Mouse (Mus musculus): ENCODE results near the gene Vamp2. TPM values are rescaled to one million over a fixed set of nuclear protein-coding genes. Genes with fewer than 3 reads are reported as not detected.

Gene Vamp2
- 42.0 and 54.9 TPM in 2 replicates for polyA plus RNA-seq (2012; ENCODE audit: insufficient read depth, insufficient read length, missing spikeins)

DNA sequence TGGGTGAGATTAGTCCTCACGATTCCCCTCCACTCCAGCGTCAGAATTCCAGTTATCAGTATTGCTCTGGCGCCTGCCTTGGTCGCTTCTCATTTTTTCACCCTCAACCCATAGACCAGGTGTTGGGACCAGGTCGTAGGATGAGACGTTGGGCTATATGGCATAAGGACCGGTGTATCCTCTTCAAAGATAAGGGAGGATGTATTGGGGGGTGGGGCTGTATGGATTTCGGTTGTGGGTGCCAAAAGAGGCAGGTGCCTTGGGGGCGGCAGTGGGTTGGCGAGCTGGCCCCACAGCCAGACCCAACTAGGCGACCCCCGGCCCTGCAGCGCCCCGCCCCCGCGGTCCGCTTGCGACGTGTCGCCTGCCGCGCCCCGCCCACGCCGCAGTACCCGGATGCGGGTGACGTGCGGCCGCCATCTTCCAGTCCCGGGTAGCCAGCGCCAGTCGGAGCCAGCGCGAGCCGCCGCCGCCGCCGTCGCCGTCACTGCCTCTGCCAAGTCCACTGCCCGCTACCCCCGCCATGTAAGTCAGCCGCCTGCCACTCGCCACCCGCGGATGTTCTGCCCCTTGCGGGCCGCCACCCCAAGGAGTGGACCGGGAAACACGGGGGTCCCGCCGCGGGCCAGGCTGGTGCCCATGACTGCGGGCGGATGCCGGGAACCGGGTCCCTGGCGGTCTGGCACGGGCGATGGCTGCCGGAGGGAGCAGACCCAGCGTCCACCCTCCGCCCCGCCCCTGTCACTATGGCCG lies at the start of gene Vamp2:
Gene Vamp2, plus strand, starts transcription at position 388 of the 753 bp plus-strand sequence.
- peaks cover 11% of the 10 kb centered on the region; the same call in 1 of the 2 replicates for H3K4me1 ChIP-seq (ENCODE audit: control insufficient read depth, insufficient read depth, insufficient read length, low read length)
- H3K4me3 ChIP-seq (ENCODE audit: insufficient read depth, low read depth, low read length) = peak within 1 kb of the TSS; percentile 99
- H3K27ac ChIP-seq (replicated peaks; ENCODE audit: low read depth, low read length) = peak within 1 kb of the TSS; percentile 99

DNA sequence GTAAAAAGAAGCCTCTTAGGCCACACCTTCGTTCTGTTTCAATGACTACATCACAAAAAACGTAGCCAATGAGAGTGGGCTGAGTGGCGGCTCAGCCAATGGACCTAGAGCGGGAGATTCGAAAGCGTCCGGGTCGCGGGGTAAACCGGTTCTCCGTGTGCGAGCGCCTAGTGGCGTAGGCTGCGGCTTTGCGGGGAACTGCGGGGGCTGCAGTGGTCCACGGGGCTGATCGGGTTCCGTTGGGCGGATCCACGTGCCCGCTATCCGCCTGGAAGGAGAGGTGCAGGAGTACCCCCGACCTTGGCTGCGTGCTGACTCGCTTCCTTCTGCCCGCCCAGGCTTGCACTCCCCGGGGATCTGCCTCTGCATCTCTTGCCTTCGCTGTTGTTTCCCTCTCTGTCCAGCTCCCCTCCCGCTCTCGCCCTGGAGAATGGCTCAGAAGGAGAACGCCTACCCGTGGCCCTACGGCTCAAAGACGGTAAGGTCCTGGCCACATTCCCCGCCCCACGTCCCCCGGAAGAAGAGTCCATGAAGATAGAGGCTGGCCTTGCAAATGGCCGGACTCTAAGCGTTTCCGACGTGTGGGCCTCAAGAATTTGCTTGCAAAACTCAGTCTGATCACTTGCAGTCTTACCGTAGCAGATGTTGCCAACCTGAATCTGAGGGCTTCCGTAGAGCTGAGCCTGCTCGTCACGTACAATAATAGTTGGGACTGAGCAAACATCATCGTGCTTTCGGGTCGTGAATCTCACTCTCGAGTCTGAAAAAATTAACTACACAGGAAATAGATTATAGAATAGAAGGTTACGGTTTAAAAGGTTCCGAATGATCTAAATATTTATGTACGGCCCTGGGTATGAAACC lies 42.5 kb upstream of the Vamp2 start, which contains the start of gene Aurkb:
Gene Aurkb, plus strand, starts transcription at position 117 of the 864 bp plus-strand sequence.
- Histone ChIP-seq H3K27ac (replicated peaks; ENCODE audit: low read depth, low read length) (no peak within 1 kb of the TSS), H3K4me3 (ENCODE audit: insufficient read depth, low read depth, low read length) (peak within 1 kb of the TSS; percentile 61), H3K4me1 (ENCODE audit: control insufficient read depth, insufficient read depth, insufficient read length, low read length) (no peaks in the 10 kb centered on the region; the same call in 1 of the 2 replicates)

DNA sequence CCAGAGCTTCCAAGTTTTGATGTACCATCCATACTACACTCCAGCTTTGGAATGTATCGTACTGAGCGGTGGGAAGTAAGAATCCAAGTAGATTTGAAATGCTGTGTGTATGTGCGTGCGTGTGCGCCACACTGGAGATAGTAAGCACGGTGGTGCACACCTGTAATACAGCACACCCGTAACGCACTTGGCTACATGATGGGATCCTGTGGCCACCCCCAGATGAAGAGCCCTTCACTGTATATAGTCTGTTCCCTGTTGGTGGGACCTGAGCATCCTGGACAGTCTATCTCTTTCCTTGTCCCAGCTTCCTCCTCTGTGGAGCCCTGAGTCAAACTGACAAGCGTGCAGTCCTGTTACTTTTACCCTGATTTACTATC lies 41.9 kb upstream of the Vamp2 start:
- no peak overlapping the region for H3K27ac ChIP-seq (replicated peaks; ENCODE audit: low read depth, low read length)
- H3K4me1 ChIP-seq (ENCODE audit: control insufficient read depth, insufficient read depth, insufficient read length, low read length) = no peaks in the 10 kb centered on the region; the same call in 1 of the 2 replicates
- H3K4me3 ChIP-seq (ENCODE audit: insufficient read depth, low read depth, low read length) = peak overlapping the region; percentile 61; the same call in 1 of the 2 replicates

GRCm38 (mm10) chr11:69047592-69047991 lies 40.7 kb upstream of the Vamp2 start:
- H3K27ac ChIP-seq (replicated peaks; ENCODE audit: low read depth, low read length) = no peak overlapping the region
- no peak overlapping the region for H3K4me3 ChIP-seq (ENCODE audit: insufficient read depth, low read depth, low read length)
- H3K4me1 ChIP-seq (ENCODE audit: control insufficient read depth, insufficient read depth, insufficient read length, low read length) = peaks cover 6% of the 10 kb centered on the region; the same call in 1 of the 2 replicates

DNA sequence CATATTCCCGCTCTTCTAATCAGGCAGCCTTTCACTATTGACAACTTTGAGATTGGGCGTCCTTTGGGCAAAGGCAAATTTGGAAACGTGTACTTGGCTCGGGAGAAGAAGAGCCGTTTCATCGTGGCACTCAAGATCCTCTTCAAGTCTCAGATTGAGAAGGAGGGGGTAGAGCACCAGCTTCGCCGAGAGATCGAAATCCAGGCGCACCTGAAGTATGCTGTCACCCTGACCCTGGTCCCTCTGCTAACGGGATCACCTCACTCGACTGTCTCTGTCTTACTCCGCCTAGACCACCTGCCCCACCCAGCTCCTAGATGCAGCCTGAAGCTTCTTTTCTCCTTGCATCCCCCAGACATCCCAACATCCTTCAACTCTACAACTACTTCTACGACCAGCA lies 40.1 kb upstream of the Vamp2 start:
- Histone ChIP-seq H3K27ac (replicated peaks; ENCODE audit: low read depth, low read length) (no peak overlapping the region), H3K4me1 (ENCODE audit: control insufficient read depth, insufficient read depth, insufficient read length, low read length) (peaks cover 7% of the 10 kb centered on the region; the same call in 1 of the 2 replicates), H3K4me3 (ENCODE audit: insufficient read depth, low read depth, low read length) (no peak overlapping the region)

- Histone ChIP-seq H3K27ac (replicated peaks; ENCODE audit: low read depth, low read length) (no peak overlapping the region), H3K4me3 (ENCODE audit: insufficient read depth, low read depth, low read length) (no peak overlapping the region), H3K4me1 (ENCODE audit: control insufficient read depth, insufficient read depth, insufficient read length, low read length) (peaks cover 7% of the 10 kb centered on the region; the same call in 1 of the 2 replicates)
Measured at GRCm38 (mm10) chr11:69050748-69051147, 37.5 kb upstream of the Vamp2 start.

GRCm38 (mm10) chr11:69051771-69052170 lies 36.5 kb upstream of the Vamp2 start:
- 0 out of 2 replicates have a peak, but pooled peaks cover 7% of the 10 kb centered on the region for H3K4me1 ChIP-seq (ENCODE audit: control insufficient read depth, insufficient read depth, insufficient read length, low read length)
- no peak overlapping the region for H3K27ac ChIP-seq (replicated peaks; ENCODE audit: low read depth, low read length)
- H3K4me3 ChIP-seq (ENCODE audit: insufficient read depth, low read depth, low read length) = no peak overlapping the region

- Histone ChIP-seq H3K4me3 (ENCODE audit: insufficient read depth, low read depth, low read length) (no peak overlapping the region), H3K27ac (replicated peaks; ENCODE audit: low read depth, low read length) (no peak overlapping the region), H3K4me1 (ENCODE audit: control insufficient read depth, insufficient read depth, insufficient read length, low read length) (0 out of 2 replicates have a peak, but pooled peaks cover 7% of the 10 kb centered on the region)
Measured at GRCm38 (mm10) chr11:69052824-69053421, 35.4 kb upstream of the Vamp2 start.

DNA sequence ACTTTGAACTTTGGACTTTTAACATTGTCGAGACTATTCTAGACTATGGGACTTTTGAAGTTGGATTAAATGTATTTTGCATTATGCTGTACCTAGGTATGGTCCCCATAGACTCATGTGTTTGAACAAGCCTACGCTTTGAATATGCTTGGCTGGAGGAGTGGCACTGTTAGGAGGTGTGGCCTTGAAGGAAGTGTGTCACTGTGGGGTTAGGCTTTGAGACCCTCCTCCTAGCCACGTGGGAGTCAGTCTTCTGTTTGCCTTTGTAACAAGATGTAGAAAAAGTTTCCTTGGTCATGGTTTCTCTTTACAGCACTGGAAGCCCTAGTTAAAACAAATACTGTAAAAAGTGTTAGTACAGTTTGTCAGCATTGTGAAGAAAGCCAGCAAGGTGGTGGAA lies 34.4 kb upstream of the Vamp2 start:
- Histone ChIP-seq H3K4me1 (ENCODE audit: control insufficient read depth, insufficient read depth, insufficient read length, low read length) (0 out of 2 replicates have a peak, but pooled peaks cover 7% of the 10 kb centered on the region), H3K4me3 (ENCODE audit: insufficient read depth, low read depth, low read length) (no peak overlapping the region), H3K27ac (replicated peaks; ENCODE audit: low read depth, low read length) (no peak overlapping the region)

DNA sequence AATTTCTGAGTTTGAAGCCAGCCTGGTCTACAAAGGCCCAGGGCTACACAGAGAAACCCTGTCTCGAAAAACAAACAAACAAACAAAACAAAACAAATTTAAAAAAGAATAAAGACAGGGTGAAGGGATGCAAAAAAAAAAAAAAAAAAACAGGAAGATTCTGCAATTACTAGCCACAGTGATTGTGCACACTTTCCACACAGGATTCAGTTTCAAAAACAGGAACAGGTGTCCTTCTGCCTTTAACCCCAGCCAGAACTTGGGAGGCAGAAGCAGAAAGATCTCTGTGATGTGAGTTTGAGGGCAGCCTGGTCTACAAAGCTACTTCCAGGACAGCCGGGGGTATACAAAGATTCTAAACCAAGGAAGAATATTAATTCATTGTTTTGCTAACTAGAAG lies 30.0 kb upstream of the Vamp2 start:
- Histone ChIP-seq H3K4me3 (ENCODE audit: insufficient read depth, low read depth, low read length) (peak overlapping the region; percentile 96), H3K4me1 (ENCODE audit: control insufficient read depth, insufficient read depth, insufficient read length, low read length) (peaks cover 9% of the 10 kb centered on the region), H3K27ac (replicated peaks; ENCODE audit: low read depth, low read length) (peak overlapping the region; percentile 87; the same call in 1 of the 2 replicates)

DNA sequence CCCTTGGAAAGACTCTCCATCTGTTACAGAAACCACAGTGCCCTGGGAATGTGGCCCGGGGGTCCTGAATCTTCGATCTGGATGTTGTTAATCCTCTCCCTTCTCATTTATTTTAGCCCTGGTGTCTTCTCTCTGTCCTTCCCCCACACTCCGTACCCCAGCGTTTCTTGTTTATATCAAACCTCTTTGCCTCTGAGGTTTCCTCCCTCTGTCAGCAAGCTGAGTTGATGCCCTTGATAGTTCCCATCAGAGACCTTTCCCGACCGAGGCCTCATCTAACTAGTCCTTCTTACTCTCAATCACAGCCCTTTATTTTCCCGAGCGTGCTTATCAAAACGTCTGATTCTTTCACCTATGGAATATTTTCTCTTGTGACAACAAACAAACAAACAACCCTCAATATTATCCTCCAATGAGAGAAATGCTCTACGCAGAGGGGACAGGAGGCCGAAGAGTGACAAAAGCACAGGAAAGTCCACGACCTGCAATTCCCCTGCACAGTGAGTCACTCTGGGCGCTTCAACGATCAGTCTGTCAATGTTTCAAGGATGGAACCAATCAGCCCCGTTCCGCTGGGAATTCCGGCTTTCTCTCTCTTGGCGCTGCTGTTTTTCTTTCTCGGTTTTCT lies 29.4 kb upstream of the Vamp2 start:
- H3K4me3 ChIP-seq (ENCODE audit: insufficient read depth, low read depth, low read length) = peak overlapping the region; percentile 96
- H3K4me1 ChIP-seq (ENCODE audit: control insufficient read depth, insufficient read depth, insufficient read length, low read length) = peaks cover 9% of the 10 kb centered on the region
- H3K27ac ChIP-seq (replicated peaks; ENCODE audit: low read depth, low read length) = peak overlapping the region; percentile 87

DNA sequence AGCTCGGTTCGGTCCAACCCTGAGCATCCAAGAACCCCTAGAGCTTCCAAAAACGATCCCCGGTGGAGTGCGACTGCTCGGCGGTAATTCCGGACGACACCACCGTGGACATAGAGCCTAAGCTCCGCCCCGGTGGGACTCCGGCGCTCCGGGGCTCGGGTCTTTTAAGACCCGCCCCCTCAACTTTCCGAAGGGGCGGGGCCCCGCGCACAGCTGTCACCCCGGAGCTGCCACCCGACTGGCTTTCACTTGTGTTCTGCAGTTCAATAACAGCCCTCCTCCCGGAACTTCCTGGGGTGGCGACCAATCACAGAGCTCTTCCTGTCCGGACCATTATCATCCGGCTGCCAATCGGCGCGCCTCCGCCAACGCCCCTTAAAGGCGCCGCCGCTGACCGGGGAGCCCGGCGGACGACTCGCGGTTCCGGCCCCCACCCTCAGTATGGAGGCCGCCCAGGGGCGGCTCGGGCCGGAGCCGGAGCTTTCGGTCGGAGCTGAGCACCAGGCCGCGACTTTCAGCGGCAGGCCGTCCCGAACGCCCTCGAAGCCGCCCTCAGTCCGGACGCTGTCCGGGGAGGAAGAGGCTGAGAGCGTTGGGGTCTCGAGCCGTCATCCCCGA lies 28.8 kb upstream of the Vamp2 start, which contains the start of gene Borcs6:
Gene Borcs6, plus strand, starts transcription at position 361 of the 618 bp plus-strand sequence.
- peak within 1 kb of the TSS; percentile 91 for H3K27ac ChIP-seq (replicated peaks; ENCODE audit: low read depth, low read length)
- peaks cover 13% of the 10 kb centered on the region for H3K4me1 ChIP-seq (ENCODE audit: control insufficient read depth, insufficient read depth, insufficient read length, low read length)
- peak within 1 kb of the TSS; percentile 96 for H3K4me3 ChIP-seq (ENCODE audit: insufficient read depth, low read depth, low read length)

- peaks cover 13% of the 10 kb centered on the region for H3K4me1 ChIP-seq (ENCODE audit: control insufficient read depth, insufficient read depth, insufficient read length, low read length)
- peak overlapping the region; percentile 96 for H3K4me3 ChIP-seq (ENCODE audit: insufficient read depth, low read depth, low read length)
- H3K27ac ChIP-seq (replicated peaks; ENCODE audit: low read depth, low read length) = peak overlapping the region; percentile 91
Measured at GRCm38 (mm10) chr11:69059975-69060411, 28.3 kb upstream of the Vamp2 start.

Data from brown adipose tissue, adult 24 weeks (tissue).